Mouse (Mus musculus) lung, embryonic 15.5 days (tissue): ENCODE data around the gene Dgat2l6. TPM values are rescaled to one million over a fixed set of nuclear protein-coding genes. Genes with fewer than 3 reads are reported as not detected.

Experiments used
- ATAC-seq: fragments of 200-750 bp; cut with Nextera tagmentation; 2 replicates; pipeline ENCODE4 v1.8.0; 2017; ENCODE audit warnings: moderate number of reproducible peaks, borderline replicate concordance; ENCODE audit not compliant: low FRiP score, low TSS enrichment; ENCODE audit errors: extremely low read depth
- H3K27ac ChIP-seq: fragments of 300-500 bp; sonication (generic); 2 replicates; pipeline ENCODE4 v1.5.1; 2015; ENCODE audit warnings: moderate library complexity, mild to moderate bottlenecking, inconsistent platforms
- H3K27me3 ChIP-seq: fragments of 300-500 bp; sonication (generic); 2 replicates; pipeline ENCODE4 v1.6.1; 2015; ENCODE audit warnings: inconsistent platforms
- H3K36me3 ChIP-seq: fragments of 300-500 bp; sonication (generic); 2 replicates; pipeline ENCODE4 v1.6.1; 2015; ENCODE audit warnings: inconsistent platforms
- H3K4me1 ChIP-seq: fragments of 300-500 bp; sonication (generic); 2 replicates; pipeline ENCODE4 v1.6.1; 2015; ENCODE audit warnings: inconsistent platforms
- H3K4me2 ChIP-seq: fragments of 300-500 bp; sonication (generic); 2 replicates; pipeline ENCODE4 v1.6.1; 2015; ENCODE audit warnings: inconsistent platforms, mild to moderate bottlenecking, moderate library complexity
- H3K4me3 ChIP-seq: fragments of 300-500 bp; sonication (generic); 2 replicates; pipeline ENCODE4 v1.5.1; 2015; ENCODE audit warnings: mild to moderate bottlenecking, inconsistent platforms
- H3K9ac ChIP-seq: fragments of 300-500 bp; sonication (generic); 2 replicates; pipeline ENCODE4 v1.6.1; 2015; ENCODE audit warnings: inconsistent platforms
- H3K9me3 ChIP-seq: fragments of 300-500 bp; sonication (generic); 2 replicates; pipeline ENCODE4 v1.6.1; 2016; ENCODE audit warnings: inconsistent platforms
- WGBS: fragments of 180-500 bp; shearing (Covaris S2); methylation state at CpG from one replicate; pipeline ENCODE4 v1.1.7; 2015; 5-methylcytosine and 5-hydroxymethylcytosine counted together
- polyA plus RNA-seq: library from polyadenylated mRNA; unstranded; fragments of >200 nt; fragmentation: Nextera tagmentation; extraction: Ambion mirVana; gene quantifications from 2 replicates; pipeline ENCODE4 v1.2.1, GENCODE M21; 2015

Dgat2l6 gene
- polyA plus RNA-seq, 1 experiment from 2014 or later, result not detected

- Histone ChIP-seq H3K4me3 (no peak overlapping the region), H3K27me3 (no peaks in the 10 kb centered on the region), H3K4me1 (no peaks in the 10 kb centered on the region), H3K36me3 (no peaks in the 10 kb centered on the region), H3K9me3 (no peaks in the 10 kb centered on the region), H3K9ac (no peak overlapping the region), H3K4me2 (no peak overlapping the region), H3K27ac (no peak overlapping the region)
- WGBS, result 61% methylated on average over 3 of the region's 3 CpGs
- ATAC-seq, result no peak
These were observed 31.4 kb downstream of the Dgat2l6 start for GRCm38 (mm10) chrX:100556026-100556425.

- H3K27ac ChIP-seq, result no peak overlapping the region
- no peaks in the 10 kb centered on the region for H3K9me3 ChIP-seq
- no peaks in the 10 kb centered on the region for H3K4me1 ChIP-seq
- no peaks in the 10 kb centered on the region for H3K27me3 ChIP-seq
- WGBS, result 64% methylated on average over 3 of the region's 3 CpGs
- H3K4me2 ChIP-seq, result no peak overlapping the region
- H3K9ac ChIP-seq, result no peak overlapping the region
- ATAC-seq, result no peak
- no peaks in the 10 kb centered on the region for H3K36me3 ChIP-seq
- H3K4me3 ChIP-seq, result no peak overlapping the region
These were observed 41.1 kb downstream of the Dgat2l6 start for GRCm38 (mm10) chrX:100565696-100566095.

GRCm38 (mm10) chrX:100571951-100572350 is 47.3 kb downstream of the Dgat2l6 start, which contains the start of gene Awat1:
Gene Awat1 (plus strand): TSS chrX:100572251.
- H3K27ac ChIP-seq, result no peak within 1 kb of the TSS
- H3K27me3 ChIP-seq, result no peaks in the 10 kb centered on the region
- H3K36me3 ChIP-seq, result no peaks in the 10 kb centered on the region
- no peak within 1 kb of the TSS for H3K4me3 ChIP-seq
- no peak for ATAC-seq
- no peaks in the 10 kb centered on the region for H3K4me1 ChIP-seq
- no peak within 1 kb of the TSS for H3K4me2 ChIP-seq
- H3K9me3 ChIP-seq, result no peaks in the 10 kb centered on the region
- WGBS, result 76% methylated on average over 1 of the region's 1 CpGs
- H3K9ac ChIP-seq, result no peak within 1 kb of the TSS

GRCm38 (mm10) chrX:100594791-100595190 is 70.2 kb downstream of the Dgat2l6 start, which contains the start of gene P2ry4:
Gene P2ry4 (minus strand): TSS chrX:100594869.
- Histone ChIP-seq H3K9me3 (no peaks in the 10 kb centered on the region), H3K4me3 (no peak within 1 kb of the TSS), H3K36me3 (no peaks in the 10 kb centered on the region), H3K4me2 (no peak within 1 kb of the TSS), H3K4me1 (no peaks in the 10 kb centered on the region), H3K27me3 (peaks cover 8% of the 10 kb centered on the region), H3K9ac (no peak within 1 kb of the TSS), H3K27ac (no peak within 1 kb of the TSS)
- 47% methylated on average over 4 of the region's 4 CpGs for WGBS
- ATAC-seq, result no peak

Other genes starting within 250 kb of the Dgat2l6 start
- not detected in 2 replicates for gene Otud6a, start 95.8 kb upstream of the Dgat2l6 start, polyA plus RNA-seq
- 0.69 and 0.72 TPM in 2 replicates for gene Awat2, start 82.1 kb upstream of the Dgat2l6 start, polyA plus RNA-seq
- 35.4 and 37.6 TPM in 2 replicates for gene Igbp1, start 30.5 kb upstream of the Dgat2l6 start, polyA plus RNA-seq
- not detected in 2 replicates for gene Awat1, start 47.4 kb downstream of the Dgat2l6 start, polyA plus RNA-seq
- gene P2ry4, start 70.0 kb downstream of the Dgat2l6 start, polyA plus RNA-seq, result not detected in 2 replicates
- gene Arr3, start 80.7 kb downstream of the Dgat2l6 start, polyA plus RNA-seq, result not detected in 2 replicates
- gene Kif4, start 100.9 kb downstream of the Dgat2l6 start, polyA plus RNA-seq, result 33.6 TPM in 2 replicates
- gene Pdzd11, start 101.7 kb downstream of the Dgat2l6 start, polyA plus RNA-seq, result 103 and 107 TPM in 2 replicates
- 0.29 and 0.44 TPM in 2 replicates for gene Gdpd2, start 205.0 kb downstream of the Dgat2l6 start, polyA plus RNA-seq
- gene Dlg3, start 242.9 kb downstream of the Dgat2l6 start, polyA plus RNA-seq, result 2.7 and 4.0 TPM in 2 replicates